Mouse (Mus musculus): ENCODE data around the gene Mief2.

DNA sequence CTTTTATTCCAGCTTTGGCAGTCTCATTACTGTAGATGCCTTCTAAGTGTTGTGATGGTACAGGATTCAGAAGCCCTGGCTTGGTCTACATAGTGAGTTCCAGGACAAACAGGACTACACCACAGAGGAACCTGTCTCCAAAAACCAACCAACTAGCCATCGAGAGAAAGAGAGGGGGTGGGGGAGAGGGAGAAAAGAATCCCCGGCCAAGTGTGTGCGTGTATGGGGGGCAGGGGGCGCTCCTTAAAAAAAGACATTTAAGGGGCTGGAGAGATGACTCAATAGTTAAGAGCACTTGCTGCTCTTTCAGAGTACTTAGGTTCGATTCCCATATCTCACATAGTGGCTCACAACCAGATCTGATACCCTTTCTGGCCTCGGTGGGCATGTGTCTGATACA, 47.4 kb downstream of the Mief2 start:
- TF ChIP-seq POLR2A (IDR thresholded peaks at IDR 0.05; ENCODE audit: low read depth, low read length) (no peak), CTCF (conservative IDR thresholded peaks at IDR 0.05; ENCODE audit: insufficient read depth, insufficient read length, low read depth, low read length) (no peak)

Data from kidney, adult 2 months (tissue).